Mouse (Mus musculus) liver, embryonic 12.5 days (tissue): Measurements from ENCODE around the gene Ggact. TPM values are rescaled to one million over a fixed set of nuclear protein-coding genes. Genes with fewer than 3 reads are reported as not detected.

Experiments used
- ATAC-seq: fragments of 200-750 bp; cut with Nextera tagmentation; 2 replicates; pipeline ENCODE4 v1.8.0; 2017; ENCODE audit warnings: moderate number of reproducible peaks, mild to moderate bottlenecking, moderate library complexity
- H3K27ac ChIP-seq: fragments of 300-500 bp; sonication (generic); 2 replicates; pipeline ENCODE4 v1.5.1; 2016; ENCODE audit warnings: mild to moderate bottlenecking
- H3K27me3 ChIP-seq: fragments of 300-500 bp; sonication (generic); replicated peaks from 2 replicates; pipeline ENCODE4 v1.6.1; 2016; ENCODE audit warnings: mild to moderate bottlenecking, moderate library complexity
- H3K36me3 ChIP-seq: fragments of 300-500 bp; sonication (generic); 2 replicates; pipeline ENCODE4 v1.6.1; 2016; ENCODE audit warnings: mild to moderate bottlenecking, moderate library complexity
- H3K4me1 ChIP-seq: fragments of 300-500 bp; sonication (generic); 2 replicates; pipeline ENCODE4 v1.6.1; 2016
- H3K4me2 ChIP-seq: fragments of 300-500 bp; sonication (generic); 2 replicates; pipeline ENCODE4 v1.6.1; 2016; ENCODE audit warnings: mild to moderate bottlenecking, moderate library complexity
- H3K4me3 ChIP-seq: fragments of 300-500 bp; sonication (generic); 2 replicates; pipeline ENCODE4 v1.5.1; 2016; ENCODE audit warnings: mild to moderate bottlenecking, moderate library complexity
- H3K9ac ChIP-seq: fragments of 300-500 bp; sonication (generic); 2 replicates; pipeline ENCODE4 v1.6.1; 2016; ENCODE audit warnings: mild to moderate bottlenecking, moderate library complexity
- H3K9me3 ChIP-seq: fragments of 300-500 bp; sonication (generic); replicated peaks from 2 replicates; pipeline ENCODE4 v1.6.1; 2016; ENCODE audit warnings: mild to moderate bottlenecking, moderate library complexity
- WGBS: fragments of 180-500 bp; shearing (Covaris S2); methylation state at CpG from one replicate; pipeline ENCODE4 v1.1.7; 2016; ENCODE audit not compliant: insufficient replicate concordance; 5-methylcytosine and 5-hydroxymethylcytosine counted together
- polyA plus RNA-seq: library from polyadenylated mRNA; unstranded; fragments of >200 nt; fragmentation: Nextera tagmentation; extraction: Ambion mirVana; gene quantifications from 2 replicates; pipeline ENCODE4 v1.2.1, GENCODE M21; 2016

The Ggact gene
- polyA plus RNA-seq, 1 experiment from 2014 or later: 16.1 TPM

DNA sequence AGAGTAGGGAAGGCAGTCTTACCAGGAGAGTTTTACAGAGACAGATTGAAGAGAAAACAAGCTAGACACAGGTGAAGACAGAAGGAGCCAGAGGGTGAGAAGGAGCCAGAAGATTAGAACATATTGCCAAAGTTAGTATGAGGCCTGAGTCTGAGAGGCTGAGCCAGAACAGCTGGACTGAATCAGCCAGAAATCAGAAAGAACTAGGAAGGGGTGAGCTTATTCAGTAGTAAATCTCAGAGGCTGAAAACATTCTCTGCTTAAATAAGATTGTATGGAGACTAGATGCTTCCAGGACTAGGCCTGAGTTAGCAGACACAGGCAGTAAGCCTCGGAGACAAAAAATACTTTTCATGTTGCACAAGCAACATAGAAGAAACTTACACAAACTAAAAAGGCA, 53.8 kb downstream of the Ggact start:
- Histone ChIP-seq H3K9ac (no peak overlapping the region), H3K4me1 (no peaks in the 10 kb centered on the region), H3K27me3 (no peaks in the 10 kb centered on the region), H3K36me3 (no peaks in the 10 kb centered on the region), H3K4me2 (no peak overlapping the region), H3K4me3 (no peak overlapping the region), H3K27ac (no peak overlapping the region), H3K9me3 (no peaks in the 10 kb centered on the region)
- WGBS: 68% methylated on average over 1 of the region's 1 CpGs
- ATAC-seq: no peak

DNA sequence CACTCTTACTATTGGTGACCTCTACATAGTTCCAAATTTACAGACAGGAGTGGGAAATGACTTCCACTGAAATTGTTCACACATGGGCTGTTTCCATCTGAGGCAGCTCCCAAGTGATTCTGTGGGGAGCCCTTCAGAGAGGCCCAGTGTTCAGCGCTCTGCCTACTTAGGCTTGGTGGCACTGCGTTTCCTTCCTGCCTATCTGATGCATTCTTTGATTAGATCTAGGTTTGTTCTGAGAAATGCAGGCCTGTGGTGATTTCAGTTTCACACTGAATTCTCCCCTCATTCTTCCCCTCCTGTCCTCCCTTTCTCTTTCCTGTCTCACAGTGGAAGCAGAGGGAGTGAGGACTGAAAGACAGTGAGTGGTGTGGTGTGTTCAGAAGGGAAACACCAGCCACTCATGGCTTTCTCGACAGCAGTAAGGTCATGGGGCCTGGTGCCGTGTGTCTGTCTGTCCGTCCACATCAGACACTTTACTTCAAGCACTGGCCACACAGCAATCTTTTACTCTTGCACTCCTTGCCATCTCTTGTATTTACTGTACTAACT, 61.0 kb downstream of the Ggact start:
- no peak overlapping the region for H3K27ac ChIP-seq
- no peak overlapping the region for H3K4me3 ChIP-seq
- 44% methylated on average over 5 of the region's 5 CpGs for WGBS
- H3K9me3 ChIP-seq: no peaks in the 10 kb centered on the region
- ATAC-seq: no peak
- no peaks in the 10 kb centered on the region for H3K4me1 ChIP-seq
- H3K36me3 ChIP-seq: no peaks in the 10 kb centered on the region
- H3K4me2 ChIP-seq: no peak overlapping the region
- no peaks in the 10 kb centered on the region for H3K27me3 ChIP-seq
- no peak overlapping the region for H3K9ac ChIP-seq

DNA sequence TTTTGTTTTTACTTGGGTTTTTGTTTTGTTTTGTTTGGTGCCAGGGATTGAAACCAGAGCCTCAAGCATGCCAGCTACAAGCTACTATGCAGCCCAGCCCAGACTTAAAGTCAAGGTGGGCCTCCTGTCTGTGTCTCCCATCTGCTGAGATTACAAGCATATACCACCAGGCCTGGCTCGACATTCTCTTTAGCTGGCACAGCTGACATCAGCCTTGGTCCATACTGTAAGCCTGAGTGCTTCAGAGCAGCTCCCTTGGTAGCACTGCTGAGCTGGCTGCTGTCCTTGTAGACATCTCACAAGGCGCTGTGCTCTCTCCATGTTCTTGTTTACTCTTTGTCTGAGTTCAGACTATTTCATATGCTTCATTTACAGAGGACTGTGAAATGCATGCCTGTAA, 76.5 kb downstream of the Ggact start:
- H3K4me1 ChIP-seq: no peaks in the 10 kb centered on the region
- H3K27me3 ChIP-seq: no peaks in the 10 kb centered on the region
- ATAC-seq: no peak
- no peak overlapping the region for H3K4me2 ChIP-seq
- H3K9ac ChIP-seq: no peak overlapping the region
- WGBS: 60% methylated on average over 2 of the region's 2 CpGs
- H3K9me3 ChIP-seq: no peaks in the 10 kb centered on the region
- H3K36me3 ChIP-seq: no peaks in the 10 kb centered on the region
- H3K27ac ChIP-seq: no peak overlapping the region
- H3K4me3 ChIP-seq: no peak overlapping the region

DNA sequence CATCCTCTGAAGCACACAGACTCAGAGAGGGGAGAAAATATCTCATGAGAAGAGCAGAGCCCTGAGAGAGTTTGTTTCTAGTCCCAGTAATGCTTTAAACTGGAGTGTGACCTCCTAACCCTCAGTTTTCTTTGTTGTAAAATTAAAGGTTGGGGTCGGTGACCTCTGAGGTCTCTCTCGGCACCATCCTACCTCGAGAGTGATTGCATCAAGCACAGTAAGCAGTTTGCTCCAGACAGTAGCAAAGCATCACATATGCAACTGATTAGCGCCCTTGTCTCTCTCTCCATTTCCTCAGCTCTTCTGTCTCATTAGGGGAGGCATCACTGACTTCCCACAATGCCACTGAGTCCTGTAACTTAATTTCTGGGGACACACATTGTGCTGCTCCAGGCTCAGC, 77.3 kb downstream of the Ggact start:
- Histone ChIP-seq H3K9me3 (no peaks in the 10 kb centered on the region), H3K4me3 (no peak overlapping the region), H3K9ac (no peak overlapping the region), H3K27me3 (no peaks in the 10 kb centered on the region), H3K36me3 (no peaks in the 10 kb centered on the region), H3K27ac (no peak overlapping the region), H3K4me1 (no peaks in the 10 kb centered on the region), H3K4me2 (no peak overlapping the region)
- ATAC-seq: no peak
- 50% methylated on average over 4 of the region's 4 CpGs for WGBS

DNA sequence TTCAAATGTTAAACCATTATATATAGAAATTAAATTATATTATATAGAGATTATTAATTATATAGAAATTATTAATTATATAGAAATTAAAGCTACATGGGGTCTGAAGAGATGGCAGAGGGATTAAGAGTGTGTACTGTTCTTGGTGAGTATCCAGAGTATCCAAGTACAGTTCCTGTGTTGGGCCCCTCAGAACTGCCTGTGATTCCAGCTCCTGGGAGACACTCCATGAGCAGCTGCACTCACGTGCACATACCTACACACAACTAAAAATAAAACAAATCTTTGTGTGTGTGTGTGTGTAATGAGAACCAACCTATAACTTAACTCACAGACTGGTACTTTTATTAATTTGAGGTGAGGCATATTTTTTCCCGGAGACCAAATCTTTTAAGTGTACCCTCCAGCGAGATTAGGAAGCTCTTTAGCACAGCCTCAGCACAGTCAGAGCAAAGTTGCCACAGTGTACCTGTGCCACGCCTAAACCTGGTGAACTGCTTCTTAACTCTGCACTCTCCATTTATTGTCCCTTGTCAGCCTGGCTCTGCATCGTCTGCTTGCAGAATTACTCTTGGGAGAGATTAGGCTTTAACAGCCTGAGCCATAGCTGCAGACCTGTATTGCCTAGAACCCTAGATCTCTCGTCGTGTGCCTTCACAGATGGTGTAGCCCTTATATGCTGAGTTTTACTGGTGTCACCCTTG, 77.9 kb downstream of the Ggact start:
- Histone ChIP-seq H3K4me3 (no peak overlapping the region), H3K9me3 (no peaks in the 10 kb centered on the region), H3K27ac (no peak overlapping the region), H3K9ac (no peak overlapping the region), H3K27me3 (no peaks in the 10 kb centered on the region), H3K4me1 (no peaks in the 10 kb centered on the region), H3K4me2 (no peak overlapping the region), H3K36me3 (no peaks in the 10 kb centered on the region)
- WGBS: 65% methylated on average over 7 of the region's 7 CpGs
- ATAC-seq: no peak

DNA sequence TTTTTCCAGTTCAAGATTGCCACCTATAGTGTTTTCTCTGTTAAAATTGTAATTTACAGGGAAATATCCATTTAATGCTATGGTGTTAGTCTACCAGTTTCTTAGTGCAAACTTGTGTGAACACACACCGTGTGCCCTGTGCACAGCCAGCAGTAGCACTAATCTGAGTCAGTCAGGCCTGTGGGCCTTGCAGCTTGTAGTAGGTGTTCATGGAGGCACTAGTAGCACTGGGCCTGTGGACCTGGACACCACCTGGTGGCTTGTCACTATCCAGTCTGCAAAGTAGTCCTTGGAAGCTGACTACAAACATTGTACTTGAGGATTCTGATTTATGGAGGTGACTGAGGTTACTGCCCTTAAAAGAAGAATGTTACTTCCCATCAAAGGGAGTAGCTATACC, 78.8 kb downstream of the Ggact start:
- Histone ChIP-seq H3K9ac (no peak overlapping the region), H3K4me3 (no peak overlapping the region), H3K27me3 (no peaks in the 10 kb centered on the region), H3K4me1 (no peaks in the 10 kb centered on the region), H3K9me3 (no peaks in the 10 kb centered on the region), H3K27ac (no peak overlapping the region), H3K36me3 (no peaks in the 10 kb centered on the region), H3K4me2 (no peak overlapping the region)
- WGBS: 86% methylated on average over 1 of the region's 1 CpGs
- ATAC-seq: no peak

DNA sequence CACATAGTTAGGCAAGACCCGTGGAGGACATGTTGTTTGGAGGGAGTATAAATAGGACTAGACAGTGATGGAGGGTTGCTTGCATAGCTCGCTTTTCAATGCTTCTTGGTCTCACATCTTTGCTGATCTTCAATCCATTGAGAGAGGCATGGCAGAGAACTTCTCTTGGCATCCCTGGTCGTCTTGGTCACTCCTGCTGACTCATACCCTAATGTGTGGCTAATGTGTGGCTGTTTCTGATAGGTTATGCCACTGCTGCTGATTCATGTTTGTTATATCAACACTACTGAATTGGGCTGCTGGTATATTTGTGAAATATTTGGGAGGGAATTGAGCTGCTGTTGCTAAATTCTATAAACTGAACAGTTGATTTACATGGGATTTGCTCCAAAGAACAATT, 79.9 kb downstream of the Ggact start:
- no peak overlapping the region for H3K9ac ChIP-seq
- WGBS: 68% methylated on average over 3 of the region's 3 CpGs

DNA sequence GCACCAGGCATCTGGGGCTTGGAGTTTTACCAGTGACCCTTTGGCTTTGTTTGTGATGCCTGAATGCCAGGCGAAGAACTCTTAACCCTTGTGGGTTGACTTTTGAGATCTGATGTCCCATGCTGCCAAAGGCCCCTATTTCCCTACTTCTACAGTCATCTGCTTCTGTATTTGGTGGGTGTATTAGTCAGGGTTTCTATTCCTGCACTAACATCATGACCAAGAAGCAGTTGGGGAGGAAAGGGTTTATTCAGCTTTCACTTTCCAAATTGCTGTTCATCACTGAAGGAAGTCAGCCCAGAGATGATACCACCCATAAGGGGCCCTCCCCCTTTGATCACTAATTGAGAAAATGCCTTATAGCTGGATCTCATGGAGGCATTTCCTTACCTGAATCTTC, 83.1 kb downstream of the Ggact start:
- Histone ChIP-seq H3K4me3 (no peak overlapping the region), H3K36me3 (no peaks in the 10 kb centered on the region), H3K27me3 (no peaks in the 10 kb centered on the region), H3K9ac (no peak overlapping the region), H3K4me1 (no peaks in the 10 kb centered on the region), H3K9me3 (no peaks in the 10 kb centered on the region), H3K4me2 (no peak overlapping the region), H3K27ac (no peak overlapping the region)
- no peak for ATAC-seq
- WGBS: 74% methylated on average over 1 of the region's 1 CpGs

More for the DNA sequence above, 79.9 kb downstream of the Ggact start:
- Histone ChIP-seq H3K27me3 (no peaks in the 10 kb centered on the region), H3K4me1 (no peaks in the 10 kb centered on the region), H3K4me2 (no peak overlapping the region), H3K36me3 (no peaks in the 10 kb centered on the region), H3K27ac (no peak overlapping the region), H3K4me3 (no peak overlapping the region), H3K9me3 (no peaks in the 10 kb centered on the region)
- no peak for ATAC-seq

DNA sequence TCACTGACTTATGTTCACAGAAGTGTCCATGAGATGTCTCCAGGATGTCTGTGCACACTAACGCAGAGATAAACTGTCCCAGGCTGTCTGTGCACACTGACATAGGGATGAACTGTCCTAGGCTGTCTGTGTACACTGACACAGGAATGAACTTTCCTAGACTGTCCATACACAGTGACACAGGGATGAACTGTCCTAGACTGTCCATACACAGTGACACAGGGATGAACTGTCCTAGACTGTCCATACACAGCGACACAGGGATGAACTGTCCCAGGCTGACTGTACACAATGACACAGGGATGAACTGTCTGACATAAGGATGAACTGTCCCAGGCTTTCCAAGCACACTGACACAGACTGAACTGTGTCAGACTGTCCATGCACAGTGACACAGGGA, 88.1 kb downstream of the Ggact start:
- peak; percentile 46; the same call in 1 of the 2 replicates for ATAC-seq
- WGBS: 80% methylated on average over 2 of the region's 2 CpGs
- H3K27me3 ChIP-seq: no peaks in the 10 kb centered on the region
- no peak overlapping the region for H3K9ac ChIP-seq
- no peak overlapping the region for H3K4me2 ChIP-seq
- H3K36me3 ChIP-seq: no peaks in the 10 kb centered on the region
- no peaks in the 10 kb centered on the region for H3K9me3 ChIP-seq
- H3K27ac ChIP-seq: no peak overlapping the region
- no peaks in the 10 kb centered on the region for H3K4me1 ChIP-seq
- H3K4me3 ChIP-seq: no peak overlapping the region

DNA sequence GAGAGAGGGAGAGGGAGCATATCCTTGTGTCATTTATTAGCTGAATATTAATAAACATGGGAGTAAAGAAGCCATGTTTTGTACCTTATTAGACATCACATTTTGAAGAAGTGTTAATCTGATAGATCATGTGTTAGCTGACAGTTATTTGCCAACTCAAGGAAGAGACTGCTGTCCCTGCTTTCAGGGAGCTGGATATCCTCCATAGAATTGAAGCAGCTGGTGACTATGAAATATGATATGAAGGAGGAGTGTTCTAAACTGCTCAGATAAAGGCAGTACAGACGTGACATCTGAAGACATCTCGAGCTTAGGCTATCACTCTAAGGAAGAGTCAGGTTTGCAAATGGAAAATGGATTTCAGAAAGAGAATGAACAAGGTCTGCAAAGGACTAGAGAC, 89.8 kb downstream of the Ggact start:
- Histone ChIP-seq H3K4me3 (no peak overlapping the region), H3K9me3 (no peaks in the 10 kb centered on the region), H3K27ac (no peak overlapping the region), H3K27me3 (no peaks in the 10 kb centered on the region), H3K9ac (no peak overlapping the region), H3K4me2 (no peak overlapping the region), H3K36me3 (no peaks in the 10 kb centered on the region), H3K4me1 (no peaks in the 10 kb centered on the region)
- no peak for ATAC-seq
- WGBS: 45% methylated on average over 2 of the region's 2 CpGs

DNA sequence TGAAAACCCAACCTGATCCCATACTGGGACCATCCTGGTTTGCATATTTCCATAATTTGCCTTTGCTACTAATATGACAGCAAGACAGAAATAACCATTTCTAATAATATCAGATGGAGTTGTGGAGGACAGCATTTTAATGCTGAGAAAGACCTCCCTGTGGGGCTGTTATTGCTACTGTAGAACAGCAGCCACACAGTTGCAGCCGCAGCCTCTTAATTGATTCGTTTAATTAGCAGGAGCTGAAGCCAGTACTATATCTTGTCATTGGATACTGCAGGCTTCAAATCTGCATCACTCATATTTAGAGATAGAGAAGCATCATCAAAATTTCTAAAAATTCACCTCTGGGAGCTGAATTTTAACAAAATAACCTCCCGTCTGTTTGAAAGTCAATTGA, 92.6 kb downstream of the Ggact start:
- ATAC-seq: no peak
- 77% methylated on average over 3 of the region's 3 CpGs for WGBS

DNA sequence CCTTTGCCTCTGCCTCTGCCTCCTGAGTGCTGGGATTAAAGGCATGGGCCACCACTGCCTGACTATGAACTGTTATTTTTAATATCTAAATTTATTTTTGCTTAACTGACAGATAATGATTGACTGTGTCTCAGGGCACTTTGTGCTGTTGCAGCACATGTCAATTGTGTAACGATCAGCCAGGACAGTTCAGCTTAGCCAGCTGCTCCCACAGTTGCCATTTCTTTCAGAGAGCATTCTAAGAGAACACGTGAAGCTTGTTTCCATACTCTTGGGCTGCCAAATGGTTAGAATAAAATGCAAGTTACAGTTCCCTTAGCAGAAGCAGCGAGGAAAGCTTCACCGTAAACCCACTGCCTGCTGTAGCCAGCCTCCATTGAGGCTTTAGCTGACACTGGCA, 113.3 kb downstream of the Ggact start:
- H3K4me3 ChIP-seq: no peak overlapping the region
- no peaks in the 10 kb centered on the region for H3K4me1 ChIP-seq
- H3K27me3 ChIP-seq: no peaks in the 10 kb centered on the region; the same call in 1 of the 2 replicates
- WGBS: 73% methylated on average over 4 of the region's 4 CpGs
- no peak for ATAC-seq
- H3K36me3 ChIP-seq: no peaks in the 10 kb centered on the region
- no peak overlapping the region for H3K9ac ChIP-seq
- H3K4me2 ChIP-seq: no peak overlapping the region
- no peaks in the 10 kb centered on the region for H3K9me3 ChIP-seq
- H3K27ac ChIP-seq: no peak overlapping the region

More for the DNA sequence above, 92.6 kb downstream of the Ggact start:
- Histone ChIP-seq H3K4me1 (no peaks in the 10 kb centered on the region), H3K27me3 (no peaks in the 10 kb centered on the region), H3K36me3 (no peaks in the 10 kb centered on the region), H3K4me3 (no peak overlapping the region), H3K27ac (no peak overlapping the region), H3K9ac (no peak overlapping the region), H3K4me2 (no peak overlapping the region), H3K9me3 (no peaks in the 10 kb centered on the region)

DNA sequence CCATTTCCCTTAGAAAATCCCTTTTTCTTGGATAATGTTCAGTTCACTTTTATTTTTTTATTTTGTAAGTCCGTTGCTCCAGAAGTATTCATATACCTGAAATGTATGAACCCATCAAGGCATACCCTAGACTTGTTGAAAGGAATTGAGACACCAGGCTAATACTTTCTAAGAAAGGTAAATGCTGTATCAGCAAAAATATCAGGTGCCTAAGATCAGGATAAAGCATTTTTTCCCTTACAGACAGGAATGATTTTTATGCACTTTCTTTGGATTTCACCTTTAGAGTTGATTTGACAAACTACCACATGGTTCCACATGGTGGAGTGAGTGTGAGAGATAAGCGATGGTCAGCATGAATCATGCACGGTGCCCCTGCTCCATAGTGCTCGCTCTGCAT, 120.2 kb downstream of the Ggact start:
- no peak for ATAC-seq
- 68% methylated on average over 4 of the region's 4 CpGs for WGBS

More for the DNA sequence above, 120.2 kb downstream of the Ggact start:
- Histone ChIP-seq H3K4me1 (no peaks in the 10 kb centered on the region), H3K4me2 (no peak overlapping the region), H3K4me3 (no peak overlapping the region), H3K27ac (no peak overlapping the region), H3K36me3 (no peaks in the 10 kb centered on the region), H3K27me3 (no peaks in the 10 kb centered on the region), H3K9ac (no peak overlapping the region), H3K9me3 (no peaks in the 10 kb centered on the region)
